Mouse (Mus musculus) kidney, postnatal 0 days (tissue): ENCODE data around the gene Zfhx3. TPM values are rescaled to one million over a fixed set of nuclear protein-coding genes. Genes with fewer than 3 reads are reported as not detected.

Experiments
- ATAC-seq: fragments of 200-750 bp; cut with Nextera tagmentation; replicated peaks from 2 replicates; pipeline ENCODE4 v1.8.0; 2017; ENCODE audit warnings: low read depth, moderate number of reproducible peaks, moderate TSS enrichment, moderate library complexity; ENCODE audit not compliant: low FRiP score
- DNase-seq: peaks from one replicate; pipeline ENCODE4 v3.0.0-alpha.2; 2016; ENCODE audit warnings: low spot score
- H3K27ac ChIP-seq: fragments of 300-500 bp; sonication (generic); 2 replicates; pipeline ENCODE4 v1.5.1; 2014; ENCODE audit warnings: mild to moderate bottlenecking
- H3K27me3 ChIP-seq: fragments of 300-500 bp; sonication (generic); 2 replicates; pipeline ENCODE4 v1.6.1; 2014; ENCODE audit warnings: low read length, mixed read lengths; ENCODE audit not compliant: insufficient read depth
- H3K36me3 ChIP-seq: fragments of 300-500 bp; sonication (generic); 2 replicates; pipeline ENCODE4 v1.6.1; 2014; ENCODE audit warnings: low read length, mixed read lengths; ENCODE audit not compliant: insufficient read depth
- H3K4me1 ChIP-seq: fragments of 300-500 bp; sonication (generic); replicated peaks from 2 replicates; pipeline ENCODE4 v1.6.1; 2014; ENCODE audit warnings: antibody characterized with exemption, low read length, mixed read lengths; ENCODE audit not compliant: insufficient read depth
- H3K4me2 ChIP-seq: fragments of 300-500 bp; sonication (generic); 2 replicates; pipeline ENCODE4 v1.6.1; 2014; ENCODE audit warnings: mild to moderate bottlenecking, low read length, moderate library complexity, mixed read lengths
- H3K4me3 ChIP-seq: fragments of 300-500 bp; sonication (generic); replicated peaks from 2 replicates; pipeline ENCODE4 v1.5.1; 2014; ENCODE audit warnings: low read depth, low read length
- H3K9ac ChIP-seq: fragments of 300-500 bp; sonication (generic); 2 replicates; pipeline ENCODE4 v1.6.1; 2014; ENCODE audit warnings: low read depth, low read length
- H3K9me3 ChIP-seq: fragments of 300-500 bp; sonication (generic); replicated peaks from 2 replicates; pipeline ENCODE4 v1.6.1; 2016; ENCODE audit warnings: low read length, inconsistent platforms, mixed read lengths
- CTCF ChIP-seq: IDR thresholded peaks from 2 replicates; pipeline ENCODE4 v1.5.1; 2016; ENCODE audit warnings: antibody characterized with exemption, low read depth, mild to moderate bottlenecking, moderate library complexity
- WGBS: fragments of 180-500 bp; shearing (Covaris S2); extraction: QIAGEN DNeasy Blood & Tissue Kit; methylation state at CpG from one replicate; pipeline ENCODE4 v1.1.7; 2014; 5-methylcytosine and 5-hydroxymethylcytosine counted together
- polyA plus RNA-seq: library from polyadenylated mRNA; unstranded; fragments of >200 nt; fragmentation: Nextera tagmentation; extraction: Ambion mirVana; gene quantifications from 2 replicates; pipeline ENCODE4 v1.2.1, GENCODE M21; 2015

Gene Zfhx3
- polyA plus RNA-seq, 1 experiment from 2014 or later: 5.0 TPM

DNA sequence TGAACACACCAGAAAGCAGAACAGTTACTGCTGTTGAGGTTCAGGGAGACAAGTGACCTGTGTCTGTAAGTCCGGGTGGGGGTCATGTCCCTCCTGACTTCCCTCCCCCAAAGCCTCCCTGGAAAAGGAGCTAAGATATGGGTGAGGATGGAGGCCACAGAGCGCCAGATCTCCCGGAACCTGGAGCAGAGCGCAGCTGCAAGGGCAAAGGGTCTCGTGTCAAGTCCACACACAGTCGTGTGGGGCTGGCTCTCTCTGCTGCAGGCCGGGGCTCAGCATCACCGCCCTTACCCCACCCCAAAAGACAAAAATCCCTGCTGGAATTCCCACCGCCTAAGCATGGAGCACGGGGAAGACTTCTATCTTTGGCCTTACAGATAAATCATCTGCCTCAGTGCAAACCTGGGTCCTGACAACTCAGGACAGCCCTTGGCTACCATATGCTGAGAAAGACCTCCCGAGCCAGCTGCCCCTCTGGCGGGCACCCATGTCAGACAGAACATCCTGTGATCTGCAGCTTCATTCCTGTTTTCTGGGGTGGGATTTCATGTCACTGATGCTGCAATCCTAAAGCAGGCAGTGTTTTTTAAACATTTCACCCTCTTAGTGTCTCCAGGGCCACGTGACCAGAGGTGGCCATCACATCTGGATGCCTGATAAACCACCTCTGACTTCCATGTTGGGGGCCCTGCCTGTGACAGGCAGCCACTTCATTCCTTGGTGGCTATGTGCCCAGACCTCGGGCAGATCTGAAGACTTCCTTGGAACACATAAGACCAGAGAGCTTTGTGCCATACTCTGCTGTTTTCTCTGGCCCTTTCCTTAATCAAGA lies 926.0 kb downstream of the Zfhx3 start:
- no peak overlapping the region for H3K9ac ChIP-seq
- no peak overlapping the region for H3K4me3 ChIP-seq
- no peaks in the 10 kb centered on the region for H3K9me3 ChIP-seq
- H3K4me1 ChIP-seq: peaks cover 19% of the 10 kb centered on the region
- H3K27me3 ChIP-seq: no peaks in the 10 kb centered on the region
- ATAC-seq: no peak
- DNase-seq: no peak
- no peak overlapping the region for H3K27ac ChIP-seq
- H3K4me2 ChIP-seq: no peak overlapping the region
- no peak for TF ChIP-seq CTCF
- WGBS: 63% methylated on average over 14 of the region's 14 CpGs
- H3K36me3 ChIP-seq: no peaks in the 10 kb centered on the region

DNA sequence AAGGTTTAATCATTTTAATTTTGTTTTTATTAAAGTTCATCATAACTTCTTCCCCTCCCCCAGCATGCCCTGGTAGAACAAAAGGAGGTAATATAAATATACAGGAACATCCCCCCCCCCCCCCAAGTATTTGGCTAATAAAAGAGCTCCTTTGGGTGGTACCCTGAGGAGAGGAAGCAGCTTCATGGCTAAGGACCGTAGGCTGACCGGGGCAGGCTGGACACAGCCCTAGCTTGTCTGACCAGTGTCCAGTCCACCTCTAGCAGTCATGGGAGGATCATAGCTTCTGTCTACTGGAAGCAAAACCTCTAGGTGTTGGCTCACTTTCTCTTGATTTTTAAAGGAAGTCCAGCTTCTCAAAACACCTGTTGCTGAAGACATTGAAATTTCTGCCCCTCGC lies 927.0 kb downstream of the Zfhx3 start:
- no peak for TF ChIP-seq CTCF
- Histone ChIP-seq H3K36me3 (no peaks in the 10 kb centered on the region), H3K27ac (no peak overlapping the region)

DNA sequence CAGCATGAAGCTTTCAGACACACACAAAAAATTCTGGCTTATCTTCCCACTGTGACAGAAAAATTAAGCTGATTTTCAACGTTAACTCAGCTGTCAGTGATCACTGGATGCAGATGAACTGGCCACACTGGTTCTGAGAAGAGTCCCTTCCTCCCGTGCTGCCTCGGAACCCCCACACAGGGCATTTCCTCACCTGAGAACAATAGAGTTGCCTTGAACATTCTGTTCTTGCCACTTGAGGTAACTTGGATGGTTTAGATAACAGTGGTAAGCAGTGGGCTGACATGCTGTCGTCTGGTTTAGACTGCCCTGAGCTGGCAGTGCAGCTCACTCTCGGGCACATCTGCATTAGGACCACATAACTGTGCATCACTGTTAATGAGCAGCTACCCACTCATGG lies 927.5 kb downstream of the Zfhx3 start:
- H3K4me1 ChIP-seq: peaks cover 19% of the 10 kb centered on the region
- H3K4me2 ChIP-seq: no peak overlapping the region
- no peaks in the 10 kb centered on the region for H3K9me3 ChIP-seq
- no peak for TF ChIP-seq CTCF
- H3K27me3 ChIP-seq: no peaks in the 10 kb centered on the region
- no peak for ATAC-seq
- WGBS: 50% methylated on average over 5 of the region's 5 CpGs
- DNase-seq: no peak
- H3K4me3 ChIP-seq: no peak overlapping the region
- no peaks in the 10 kb centered on the region for H3K36me3 ChIP-seq
- H3K27ac ChIP-seq: no peak overlapping the region
- H3K9ac ChIP-seq: no peak overlapping the region

More for the DNA sequence above, 927.0 kb downstream of the Zfhx3 start:
- no peak overlapping the region for H3K4me2 ChIP-seq
- H3K9ac ChIP-seq: no peak overlapping the region
- DNase-seq: no peak
- WGBS: 60% methylated on average over 3 of the region's 3 CpGs
- H3K9me3 ChIP-seq: no peaks in the 10 kb centered on the region
- H3K4me3 ChIP-seq: no peak overlapping the region
- H3K27me3 ChIP-seq: no peaks in the 10 kb centered on the region
- ATAC-seq: no peak
- peaks cover 19% of the 10 kb centered on the region for H3K4me1 ChIP-seq

DNA sequence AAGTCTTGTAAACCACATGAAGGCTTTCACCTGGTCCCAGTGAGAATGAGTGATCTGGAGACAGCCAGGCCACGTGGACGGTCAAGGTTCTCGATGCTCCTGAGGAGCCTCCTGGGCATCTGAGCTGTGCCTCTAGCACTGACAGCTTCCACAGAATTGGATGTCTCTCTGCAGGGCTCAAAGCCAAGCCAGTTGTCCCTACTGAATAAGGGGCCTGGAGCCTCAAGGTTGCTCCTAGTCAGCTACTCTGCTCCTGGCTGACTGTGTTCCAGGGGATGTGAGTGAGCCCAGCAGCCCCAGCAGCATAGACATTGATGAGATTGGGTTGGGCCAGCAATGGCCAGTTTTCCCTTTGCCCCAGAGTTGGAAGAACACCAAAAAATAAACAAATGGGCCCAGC lies 927.9 kb downstream of the Zfhx3 start:
- DNase-seq: no peak
- Histone ChIP-seq H3K9me3 (no peaks in the 10 kb centered on the region), H3K36me3 (no peaks in the 10 kb centered on the region), H3K4me3 (no peak overlapping the region), H3K27me3 (no peaks in the 10 kb centered on the region), H3K4me1 (peaks cover 19% of the 10 kb centered on the region), H3K4me2 (no peak overlapping the region), H3K27ac (no peak overlapping the region), H3K9ac (no peak overlapping the region)
- TF ChIP-seq CTCF: no peak
- no peak for ATAC-seq
- WGBS: 74% methylated on average over 3 of the region's 3 CpGs

DNA sequence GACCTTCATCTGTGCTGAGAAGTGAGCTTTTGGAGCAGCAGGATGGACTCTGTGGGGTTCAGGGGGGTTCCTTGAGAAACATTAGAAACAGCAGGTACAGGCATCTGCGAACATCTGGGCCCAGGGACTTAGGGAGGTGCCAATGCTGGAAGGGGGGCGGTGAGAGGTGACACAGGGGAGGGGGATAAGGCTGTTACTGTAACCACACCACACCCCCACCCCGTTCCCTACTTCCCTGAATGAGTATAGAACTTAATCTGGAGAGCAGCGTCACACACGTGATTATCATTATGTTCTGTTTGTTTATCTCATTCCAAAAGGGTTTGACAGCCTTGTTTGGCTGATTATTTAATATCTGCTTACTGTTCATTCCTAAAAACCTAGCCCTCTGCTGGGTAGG lies 933.3 kb downstream of the Zfhx3 start:
- no peak for DNase-seq
- no peaks in the 10 kb centered on the region for H3K27me3 ChIP-seq
- no peaks in the 10 kb centered on the region for H3K36me3 ChIP-seq
- H3K4me3 ChIP-seq: no peak overlapping the region
- H3K9me3 ChIP-seq: no peaks in the 10 kb centered on the region
- no peak overlapping the region for H3K9ac ChIP-seq
- 0 out of 2 replicates have a peak, but pooled peaks cover 3% of the 10 kb centered on the region for H3K4me1 ChIP-seq
- H3K4me2 ChIP-seq: no peak overlapping the region
- 87% methylated on average over 5 of the region's 5 CpGs for WGBS
- no peak for TF ChIP-seq CTCF
- no peak overlapping the region for H3K27ac ChIP-seq
- no peak for ATAC-seq

DNA sequence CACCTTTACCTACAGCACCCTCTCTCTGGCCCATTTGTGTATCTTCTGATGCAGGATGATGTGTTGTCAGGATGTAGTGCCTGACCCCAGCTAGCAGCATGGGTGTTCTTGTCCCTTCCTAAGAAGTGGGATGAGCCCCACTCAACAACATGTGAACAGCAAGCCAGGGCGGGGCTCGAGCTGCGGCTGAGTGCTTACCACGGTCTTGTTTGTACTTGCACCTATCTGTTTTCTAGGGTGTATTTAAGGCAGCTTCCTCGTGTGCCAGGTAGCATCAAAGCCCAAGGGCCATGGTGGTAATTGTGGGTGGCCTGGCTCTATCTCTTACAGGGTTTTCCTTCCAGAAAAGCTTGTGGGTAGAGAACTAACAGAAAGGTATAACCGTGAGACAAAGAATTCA lies 937.7 kb downstream of the Zfhx3 start:
- no peaks in the 10 kb centered on the region for H3K36me3 ChIP-seq
- H3K4me1 ChIP-seq: 0 out of 2 replicates have a peak, but pooled peaks cover under 1% of the 10 kb centered on the region
- no peak for ATAC-seq
- WGBS: 88% methylated on average over 6 of the region's 6 CpGs
- H3K27ac ChIP-seq: no peak overlapping the region
- no peaks in the 10 kb centered on the region for H3K9me3 ChIP-seq
- H3K9ac ChIP-seq: no peak overlapping the region
- no peak overlapping the region for H3K4me3 ChIP-seq
- no peaks in the 10 kb centered on the region for H3K27me3 ChIP-seq
- no peak for TF ChIP-seq CTCF
- no peak for DNase-seq
- H3K4me2 ChIP-seq: no peak overlapping the region
